Mouse (Mus musculus) lung, postnatal 10 days (tissue): Measurements from ENCODE around the gene B830017H08Rik.

ENCODE experiments used
- DNase-seq: peaks from one replicate; pipeline ENCODE4 v3.0.0; 2021

B830017H08Rik gene

GRCm38 (mm10) chr16:17853263-17853662, 20.3 kb downstream of the B830017H08Rik start:
- DNase-seq, result no peak

GRCm38 (mm10) chr16:17857157-17857556, 24.2 kb downstream of the B830017H08Rik start:
- no peak for DNase-seq

- DNase-seq, result no peak
Measured at GRCm38 (mm10) chr16:17858592-17858991, 25.7 kb downstream of the B830017H08Rik start.

GRCm38 (mm10) chr16:17865293-17865692, 32.4 kb downstream of the B830017H08Rik start:
- no peak for DNase-seq

GRCm38 (mm10) chr16:17865770-17866169, 32.8 kb downstream of the B830017H08Rik start:
- DNase-seq, result peak; percentile 27

GRCm38 (mm10) chr16:17871248-17871647, 38.3 kb downstream of the B830017H08Rik start:
- DNase-seq, result no peak

GRCm38 (mm10) chr16:17872995-17873394, 40.1 kb downstream of the B830017H08Rik start:
- no peak for DNase-seq

GRCm38 (mm10) chr16:17875174-17875573, 42.3 kb downstream of the B830017H08Rik start:
- DNase-seq, result no peak

- DNase-seq, result no peak
Measured at GRCm38 (mm10) chr16:17876096-17876495, 43.2 kb downstream of the B830017H08Rik start.

GRCm38 (mm10) chr16:17879571-17879970, 46.6 kb downstream of the B830017H08Rik start:
- DNase-seq, result no peak

- DNase-seq, result no peak
Measured at GRCm38 (mm10) chr16:17882196-17882595, 49.3 kb downstream of the B830017H08Rik start.

- no peak for DNase-seq
Measured at GRCm38 (mm10) chr16:17884116-17884515, 51.2 kb downstream of the B830017H08Rik start.
